Mouse (Mus musculus) lung, adult 10 weeks (tissue): Measurements from ENCODE around the gene D630023F18Rik. TPM values are rescaled to one million over a fixed set of nuclear protein-coding genes. Genes with fewer than 3 reads are reported as not detected.

ENCODE experiments used
- polyA plus RNA-seq: library from polyadenylated mRNA; stranded (reverse); fragments of 350-450 nt; fragmentation: Illumina TruSeq; extraction: RNeasy Lipid Tissue Mini Kit (QIAGEN cat#74804); gene quantifications from one replicate; pipeline ENCODE4 v1.2.3, GENCODE M21; 2014; ENCODE audit warnings: low read depth, low replicate concordance; ENCODE audit not compliant: insufficient read depth

D630023F18Rik gene
- polyA plus RNA-seq: not detected

DNA sequence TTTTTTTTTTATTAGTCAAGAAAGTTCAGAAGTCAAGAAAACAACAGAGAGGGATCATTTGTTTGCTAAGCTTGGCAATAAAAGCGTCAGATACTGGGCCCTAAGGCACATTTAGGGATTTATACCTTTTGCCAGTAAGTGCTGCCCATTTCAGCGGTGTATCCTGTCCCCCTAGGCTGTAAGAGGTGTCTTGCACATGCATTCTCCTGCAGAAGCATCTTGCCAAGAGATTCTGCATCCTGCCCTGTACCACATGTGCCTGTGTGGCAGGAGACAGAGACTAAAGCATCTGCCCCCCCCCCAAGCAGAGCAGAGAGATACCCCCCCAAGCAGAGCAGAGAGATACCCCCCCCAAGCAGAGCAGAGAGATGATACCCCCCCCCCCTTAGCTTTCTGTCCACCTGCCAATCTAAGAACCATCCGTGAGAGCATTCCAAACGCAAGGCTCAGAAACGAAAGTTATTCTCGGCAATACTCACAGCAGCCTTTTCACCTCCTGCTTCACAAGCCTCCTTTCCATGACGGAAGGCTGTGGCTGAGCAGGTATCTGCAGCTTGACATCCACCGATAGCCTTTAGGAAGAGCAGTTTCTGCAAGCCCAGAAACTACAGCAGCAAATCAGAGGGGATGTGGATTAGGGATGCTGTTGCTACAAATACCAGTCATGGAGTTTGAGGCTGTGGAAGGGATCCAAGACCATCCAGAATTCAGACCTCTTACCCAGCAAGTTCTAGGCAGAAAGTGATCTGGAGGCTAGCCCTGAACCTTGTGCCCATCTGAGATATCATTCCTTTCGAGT lies at the start of gene D630023F18Rik:
Gene D630023F18Rik, minus strand, starts transcription at position 641 of the 799 bp plus-strand sequence.

DNA sequence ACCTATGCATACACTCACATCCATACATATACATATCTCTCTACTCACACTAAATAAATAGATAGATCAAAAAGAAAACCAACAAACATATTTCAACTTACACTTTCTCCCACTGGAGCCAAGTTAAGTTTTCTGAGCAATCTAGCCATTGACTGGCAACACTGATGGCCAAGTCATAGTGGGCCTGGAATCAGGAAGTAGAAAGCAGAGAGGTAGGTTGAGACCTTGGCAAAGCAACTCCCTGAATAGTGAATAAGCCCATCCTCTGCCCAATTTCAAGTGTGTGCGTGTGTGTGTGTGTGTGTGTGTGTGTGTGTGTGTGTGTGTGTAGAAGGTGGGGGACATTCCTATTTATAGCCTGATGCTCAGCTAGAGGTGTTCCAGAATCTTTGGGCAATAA lies 3.6 kb downstream of the D630023F18Rik start, which contains the start of gene Gm28845:
Gene Gm28845, minus strand, starts transcription at position 121 of the 400 bp plus-strand sequence.

GRCm38 (mm10) chr1:65103273-65103672 lies 19.7 kb downstream of the D630023F18Rik start, which contains the start of gene Cryga:
TSS of gene Cryga (minus strand) at chr1:65103373.

GRCm38 (mm10) chr1:65082188-65082587 lies 40.8 kb downstream of the D630023F18Rik start, which contains the start of gene Crygb:
TSS of gene Crygb (minus strand) at chr1:65082288.

GRCm38 (mm10) chr1:65073589-65073988 lies 49.4 kb downstream of the D630023F18Rik start, which contains the start of gene Crygc:
TSS of gene Crygc (minus strand) at chr1:65073689.

DNA sequence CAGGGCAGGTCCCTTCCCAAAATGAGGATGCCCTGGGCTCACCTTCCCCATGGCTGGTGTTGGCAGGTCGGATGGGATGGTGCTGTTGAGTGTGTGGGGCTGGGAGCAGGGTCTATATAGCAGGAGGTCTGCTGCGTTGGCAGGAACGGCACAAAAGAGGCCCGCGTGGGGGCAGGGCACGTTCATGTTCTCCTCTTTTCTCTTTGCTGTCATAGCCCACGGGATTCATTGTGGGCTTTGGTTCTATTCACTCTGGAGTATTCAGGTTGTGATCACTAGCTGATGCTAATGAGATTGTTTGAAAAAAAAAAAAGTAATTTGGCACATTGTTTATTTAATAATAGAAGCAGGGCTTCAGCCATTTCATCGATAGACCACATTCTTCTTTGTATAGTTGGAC lies 59.7 kb downstream of the D630023F18Rik start, which contains the start of gene Crygd:
Gene Crygd, minus strand, starts transcription at position 101 of the 400 bp plus-strand sequence.

Other genes starting within 250 kb of the D630023F18Rik start
- gene Plekhm3, start 166.4 kb downstream of the D630023F18Rik start, polyA plus RNA-seq: 4.0 TPM
- gene Akr1cl, start 90.5 kb downstream of the D630023F18Rik start, polyA plus RNA-seq: 0.28 TPM
- gene Cryge, start 72.1 kb downstream of the D630023F18Rik start, polyA plus RNA-seq: not detected
- not detected for gene Crygd, start 59.8 kb downstream of the D630023F18Rik start, polyA plus RNA-seq
- not detected for gene Crygc, start 49.5 kb downstream of the D630023F18Rik start, polyA plus RNA-seq
- gene Crygb, start 40.9 kb downstream of the D630023F18Rik start, polyA plus RNA-seq: not detected
- gene Cryga, start 19.8 kb downstream of the D630023F18Rik start, polyA plus RNA-seq: not detected
- not detected for gene Gm28845, start 3.7 kb downstream of the D630023F18Rik start, polyA plus RNA-seq
- 67.8 TPM for gene Idh1, start 63.3 kb upstream of the D630023F18Rik start, polyA plus RNA-seq
- 4.4 TPM for gene Pikfyve, start 63.5 kb upstream of the D630023F18Rik start, polyA plus RNA-seq
- gene Pth2r, start 158.8 kb upstream of the D630023F18Rik start, polyA plus RNA-seq: not detected